Mouse (Mus musculus): ENCODE results near the gene Morc2a.

DNA sequence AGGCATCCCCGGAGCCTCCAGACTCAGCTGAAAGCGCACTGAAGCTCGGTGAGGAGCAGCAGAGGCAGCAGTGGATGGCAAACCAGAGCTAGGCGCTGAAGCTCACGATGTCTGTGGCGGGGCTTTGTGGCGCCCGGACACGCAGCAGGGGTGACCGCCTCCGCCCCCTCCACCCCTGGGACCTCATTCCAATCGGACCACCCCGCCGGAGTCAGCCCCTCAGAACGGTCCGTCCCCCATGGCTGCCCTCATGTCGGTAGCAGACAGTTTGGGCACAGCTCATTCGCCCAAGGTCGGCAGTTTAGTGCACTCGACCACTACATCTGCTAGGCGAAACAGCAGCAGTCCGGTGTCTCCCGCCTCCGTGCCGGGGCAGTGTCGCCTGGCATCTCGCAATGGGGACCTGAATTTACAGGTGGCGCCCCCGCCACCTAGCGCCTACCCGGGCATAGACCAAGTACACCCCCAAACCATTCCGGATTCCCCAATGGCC is 19.9 kb upstream of the Morc2a start:
- TF ChIP-seq CTCF (IDR thresholded peaks at IDR 0.05; ENCODE audit: extremely low read depth, insufficient read depth, insufficient read length, insufficient replicate concordance): no peak
- TF ChIP-seq POLR2A (IDR thresholded peaks at IDR 0.05; ENCODE audit: low read depth, low read length): no peak

Data from spleen, adult 2 months (tissue).